Mouse (Mus musculus) adrenal gland, postnatal 10 days (tissue): ENCODE measurements around the gene Ms4a6d. TPM values are rescaled to one million over a fixed set of nuclear protein-coding genes. Genes with fewer than 3 reads are reported as not detected.
A peak's percentile ranks its signal among the peaks of the same experiment; 100 is the strongest.
"Not testable (repeated sequence)": the region's sequence is repeated elsewhere in the genome, so short reads cannot be mapped to it uniquely, and the experiment has no call there.

Source experiments
- DNase-seq: peaks from one replicate; pipeline ENCODE4 v3.0.0; 2021; ENCODE audit warnings: mixed read lengths
- total RNA-seq, 2 experiments: library from RNA; stranded (reverse); gene quantifications; 2 replicates each; pipeline ENCODE4 v1.2.3; 2021

The Ms4a6d gene
- total RNA-seq, 2 experiments from 2014 or later = 2.7 to 3.8 TPM

GRCm38 (mm10) chr19:11554726-11555125 lies 49.9 kb downstream of the Ms4a6d start:
- no peak for DNase-seq

GRCm38 (mm10) chr19:11547911-11548310 lies 56.7 kb downstream of the Ms4a6d start:
- DNase-seq = no peak

GRCm38 (mm10) chr19:11544383-11544782 lies 60.3 kb downstream of the Ms4a6d start:
- DNase-seq = not testable (repeated sequence)

GRCm38 (mm10) chr19:11540166-11540821 lies 64.4 kb downstream of the Ms4a6d start:
- DNase-seq = peak; percentile 3

GRCm38 (mm10) chr19:11537336-11537735 lies 67.3 kb downstream of the Ms4a6d start:
- peak; percentile 3 for DNase-seq

Other genes starting within 250 kb of the Ms4a6d start
- gene Ms4a4a, start 229.3 kb downstream of the Ms4a6d start, total RNA-seq = 1 to 10 TPM; 2.6 to 6.4 TPM
- 1 to 10 TPM; 1.3 to 1.5 TPM for gene Ms4a4c, start 200.1 kb downstream of the Ms4a6d start, total RNA-seq
- 1 to 10 TPM; 8.4 to 9.8 TPM for gene Ms4a4b, start 161.3 kb downstream of the Ms4a6d start, total RNA-seq
- 1 to 10 TPM; 4.7 to 8.4 TPM for gene Ms4a6c, start 135.5 kb downstream of the Ms4a6d start, total RNA-seq
- gene Gm8369, start 118.9 kb downstream of the Ms4a6d start, total RNA-seq = 1 to 10 TPM in 1 of 2 experiments, under 1 TPM in 1; 1.00 to 1.1 TPM
- gene Ms4a6b, start 88.3 kb downstream of the Ms4a6d start, total RNA-seq = 1 to 10 TPM; 5.0 to 8.3 TPM
- gene Ms4a4d, start 68.0 kb downstream of the Ms4a6d start, total RNA-seq = 1 to 10 TPM; 1.1 to 1.5 TPM
- under 1 TPM; 0.12 to 0.24 TPM for gene Ms4a2, start 18.9 kb upstream of the Ms4a6d start, total RNA-seq
- under 1 TPM in 1 of 2 experiments, not detected in 1; 0.63 TPM for gene Ms4a3, start 36.0 kb upstream of the Ms4a6d start, total RNA-seq
- not detected for gene Oosp2, start 55.7 kb upstream of the Ms4a6d start, total RNA-seq
- gene Oosp1, start 86.3 kb upstream of the Ms4a6d start, total RNA-seq = 1 to 10 TPM in 1 of 2 experiments, not detected in 1; 1.2 TPM
- not detected for gene Oosp3, start 92.2 kb upstream of the Ms4a6d start, total RNA-seq
- not detected for gene Gif, start 142.7 kb upstream of the Ms4a6d start, total RNA-seq
- 10 to 100 TPM; 71.8 to 74.5 TPM for gene Mrpl16, start 165.5 kb upstream of the Ms4a6d start, total RNA-seq
- gene Stx3, start 214.6 kb upstream of the Ms4a6d start, total RNA-seq = 1 to 10 TPM; 5.8 to 7.3 TPM
- gene Olfr1417, start 234.4 kb upstream of the Ms4a6d start, total RNA-seq = not detected